Mouse (Mus musculus) brain, adult 2 months (tissue): Measurements from ENCODE around the gene Junb.

Source experiments
- DNase-seq: peaks from one replicate; pipeline ENCODE4 v3.0.0; 2011; ENCODE audit warnings: low read depth, low spot score

The Junb gene

GRCm38 (mm10) chr8:84978248-84978940 is at the start of gene Junb:
TSS of gene Junb (minus strand) at chr8:84978718.
- peak; percentile 98 for DNase-seq

- peak; percentile 33 for DNase-seq
Observed at GRCm38 (mm10) chr8:85027922-85028321, 49.4 kb upstream of the Junb start.

- DNase-seq: no peak
Observed at GRCm38 (mm10) chr8:85027516-85027855, 49.0 kb upstream of the Junb start.

DNA sequence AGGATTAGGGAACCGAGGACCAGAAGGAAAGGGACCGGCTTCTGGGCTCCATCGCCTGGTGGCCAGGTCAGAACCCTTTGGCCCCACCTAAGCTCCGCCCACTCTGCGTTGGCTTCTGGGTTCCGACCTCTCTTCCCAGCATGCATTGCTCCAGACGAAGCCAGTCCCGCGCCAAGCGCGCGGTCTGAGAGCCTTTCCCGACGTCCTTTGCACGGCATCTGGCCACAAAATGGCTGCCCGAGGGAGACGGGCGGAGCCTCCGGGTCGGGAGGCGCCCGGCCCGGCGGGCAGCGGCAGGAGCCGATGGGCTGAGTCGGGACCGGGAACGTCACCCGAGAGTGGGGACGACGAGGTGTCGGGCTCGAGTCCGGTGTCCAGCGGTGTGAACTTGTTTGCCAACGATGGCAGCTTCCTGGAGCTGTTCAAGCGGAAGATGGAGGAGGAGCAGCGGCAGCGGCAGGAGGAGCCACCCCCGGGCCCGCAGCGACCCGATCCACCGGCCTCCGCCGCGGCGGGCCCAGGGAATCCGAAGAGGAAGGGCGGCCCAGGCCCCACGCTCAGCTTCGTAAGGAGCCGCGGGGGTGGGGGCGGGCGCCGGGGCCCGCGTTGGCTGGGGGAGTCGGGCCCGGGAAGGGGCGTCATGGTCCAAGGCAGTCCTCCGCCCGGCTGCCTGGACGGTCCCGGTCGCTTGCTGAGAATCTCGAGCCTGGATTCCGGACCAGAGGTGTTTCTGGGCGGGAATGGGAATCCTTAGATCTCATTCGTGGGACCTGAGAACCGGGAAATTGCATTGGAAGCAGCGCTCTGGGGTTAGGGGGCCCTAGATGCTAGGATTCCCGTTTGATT is 48.4 kb upstream of the Junb start, which contains the start of gene Trir:
TSS of gene Trir (plus strand) at position 154 of the 846 bp plus-strand sequence.
- DNase-seq: peak; percentile 99

GRCm38 (mm10) chr8:85025098-85025932 is 46.8 kb upstream of the Junb start, which contains the start of gene Asna1:
TSS of gene Asna1 (minus strand) at chr8:85025281.
- peak; percentile 97 for DNase-seq

- no peak for DNase-seq
Observed at GRCm38 (mm10) chr8:85023846-85024245, 45.3 kb upstream of the Junb start.

GRCm38 (mm10) chr8:85021514-85022055 is 43.1 kb upstream of the Junb start:
- no peak for DNase-seq

DNA sequence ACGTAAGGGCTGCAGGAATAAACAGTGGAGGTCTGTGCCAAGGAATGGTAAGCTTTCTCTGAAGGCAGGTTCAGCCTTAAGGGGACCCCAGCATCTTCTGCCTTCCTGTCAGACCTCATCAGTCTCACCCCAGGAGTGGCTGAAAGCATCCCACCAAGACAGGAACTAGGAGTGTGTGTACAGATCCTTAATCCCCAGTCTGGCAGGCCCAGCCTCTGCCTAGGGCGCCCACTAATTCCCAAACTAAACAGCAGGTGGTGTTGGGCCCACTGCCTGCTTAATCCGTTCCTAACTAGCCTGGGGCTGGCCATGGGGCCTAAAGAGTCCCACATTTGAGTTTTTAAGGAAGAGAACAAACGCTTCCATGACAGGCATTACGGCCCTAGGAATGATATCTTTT is 38.7 kb upstream of the Junb start:
- DNase-seq: no peak

DNA sequence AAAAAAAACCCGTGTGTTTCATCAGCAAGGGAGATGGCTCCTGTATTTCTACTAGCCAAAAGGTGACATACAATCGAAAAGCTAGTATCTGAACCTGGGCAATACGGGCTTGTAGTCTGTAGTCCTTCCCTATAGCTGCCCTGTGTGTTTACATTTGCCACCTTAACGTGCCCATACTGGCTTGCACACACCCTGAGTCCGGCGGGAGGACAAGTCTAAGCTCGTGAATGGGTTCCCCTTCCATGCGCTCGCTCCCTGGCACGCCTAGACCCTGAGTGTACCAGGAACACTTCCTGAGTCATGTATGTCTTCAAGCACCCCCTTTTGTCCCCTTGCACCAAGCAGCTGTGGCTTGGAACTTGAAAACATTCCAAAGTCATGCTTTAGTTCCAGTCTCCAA is 38.2 kb upstream of the Junb start:
- DNase-seq: no peak

DNA sequence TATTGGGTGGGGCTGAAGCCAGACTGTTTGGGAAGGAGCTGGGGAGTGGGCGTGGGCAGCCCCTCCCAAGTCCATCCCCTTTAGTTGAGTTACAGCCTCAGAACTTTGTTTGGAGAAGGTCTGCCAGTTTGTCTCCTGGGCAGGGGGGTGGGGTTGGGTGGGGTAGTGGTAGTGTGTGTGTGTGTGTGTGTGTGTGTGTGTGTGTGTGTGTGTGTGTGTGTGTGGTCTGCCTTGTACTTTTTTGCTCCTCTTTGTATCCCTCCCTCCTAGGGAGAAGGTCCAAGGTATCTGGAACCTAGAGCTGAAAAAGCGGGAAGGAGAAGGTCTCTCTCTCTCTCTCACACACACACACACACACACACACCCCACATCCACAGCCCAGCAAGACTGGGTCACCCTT is 35.9 kb upstream of the Junb start, which contains the start of gene Best2:
TSS of gene Best2 (minus strand) at position 101 of the 400 bp plus-strand sequence.
- DNase-seq: no peak

DNA sequence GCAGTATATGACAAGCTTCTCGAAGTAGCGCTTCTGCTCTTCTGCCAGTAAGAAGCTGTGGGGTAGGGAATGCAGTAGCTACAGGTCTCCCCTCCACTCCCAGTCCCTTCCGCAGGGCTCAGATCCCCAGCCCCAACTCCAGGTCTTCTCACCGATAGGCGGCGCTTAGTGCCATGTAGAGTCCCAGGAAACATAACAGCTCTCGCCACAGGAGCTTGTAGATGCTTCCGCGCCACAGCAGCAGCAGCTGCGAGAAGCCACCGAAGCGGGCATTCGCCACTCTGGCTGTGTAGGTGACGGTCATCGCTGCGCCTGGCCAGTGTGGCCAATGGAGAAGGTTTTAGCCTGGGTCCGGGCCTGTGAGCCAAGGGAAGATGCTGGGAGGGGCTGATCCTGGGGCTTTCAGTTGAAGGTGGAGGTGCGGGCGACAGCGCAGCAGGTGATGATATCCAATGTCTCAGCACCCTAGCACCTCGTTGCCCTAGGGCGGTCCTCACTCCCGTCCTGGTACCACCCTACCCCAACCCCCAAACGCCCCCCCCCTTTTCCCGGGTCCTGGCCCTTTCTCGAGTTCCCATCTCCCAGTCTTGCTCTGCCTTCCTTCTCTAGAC is 34.8 kb upstream of the Junb start:
- DNase-seq: peak; percentile 92

DNA sequence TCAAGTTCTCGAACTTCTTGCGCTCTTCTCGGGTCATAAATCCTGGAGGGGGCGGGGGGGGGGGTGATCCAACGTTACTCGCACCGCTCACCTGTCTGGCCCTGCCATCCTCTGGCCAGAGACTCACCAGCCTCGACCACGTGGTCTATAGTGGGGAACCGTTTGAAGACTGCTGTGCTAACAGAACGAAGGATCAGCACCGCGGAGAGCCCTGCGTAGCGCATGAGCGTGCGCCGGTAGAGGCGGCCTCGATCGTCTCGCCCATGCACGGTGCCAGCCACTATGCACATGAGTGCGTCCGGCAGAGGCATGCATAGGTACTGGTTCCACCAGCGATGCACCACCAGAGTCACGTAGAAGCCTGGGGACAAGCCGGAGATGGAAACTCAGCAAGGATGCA is 32.7 kb upstream of the Junb start:
- DNase-seq: no peak

- DNase-seq: no peak
Observed at GRCm38 (mm10) chr8:85007686-85008085, 29.2 kb upstream of the Junb start.

- peak; percentile 98 for DNase-seq
Observed at GRCm38 (mm10) chr8:84997649-84998295, 19.3 kb upstream of the Junb start.

- no peak for DNase-seq
Observed at GRCm38 (mm10) chr8:84996978-84997377, 18.5 kb upstream of the Junb start.

DNA sequence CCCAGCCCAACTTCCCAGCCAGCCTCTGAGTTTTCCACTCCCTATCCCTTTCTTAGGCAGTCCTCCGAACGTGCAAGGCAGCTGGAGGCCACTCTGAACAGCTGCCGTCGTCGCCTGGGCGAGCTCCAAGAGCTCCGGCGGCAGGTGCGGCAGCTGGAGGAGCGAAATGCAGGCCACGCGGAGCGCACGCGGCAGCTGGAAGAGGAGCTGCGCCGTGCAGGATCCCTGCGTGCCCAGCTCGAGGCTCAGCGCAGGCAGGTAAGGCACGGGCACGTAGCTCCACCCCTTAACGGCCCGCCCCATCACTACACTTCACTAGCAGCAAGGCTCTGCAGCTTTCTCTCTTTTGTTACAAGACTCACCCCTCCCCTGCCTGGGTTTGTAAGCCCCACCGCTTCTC is 17.2 kb upstream of the Junb start:
- no peak for DNase-seq

- no peak for DNase-seq
Observed at GRCm38 (mm10) chr8:84994375-84994774, 15.9 kb upstream of the Junb start.

DNA sequence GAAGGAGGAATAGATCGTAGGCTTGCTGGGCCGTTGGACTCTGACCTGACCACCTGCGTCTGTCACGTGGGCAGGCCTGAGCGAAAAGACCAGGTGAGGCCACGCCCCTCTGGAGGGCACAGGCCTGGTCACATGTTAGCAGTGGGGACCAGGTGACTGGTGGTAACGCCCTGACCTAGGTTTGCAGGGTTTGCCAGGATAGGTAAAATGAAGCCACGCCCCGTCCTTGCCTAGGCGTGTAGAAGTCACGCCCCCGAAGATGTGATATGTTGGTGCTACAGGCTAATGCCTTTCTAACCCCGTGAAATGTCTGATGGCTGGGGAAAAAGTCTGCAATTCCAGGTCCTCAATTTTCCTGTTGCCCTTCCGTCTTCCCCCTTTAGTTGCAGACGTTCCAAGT is 12.3 kb upstream of the Junb start:
- DNase-seq: peak; percentile 65

GRCm38 (mm10) chr8:84990349-84990748 is 11.8 kb upstream of the Junb start, which contains the start of gene Hook2:
TSS of gene Hook2 (plus strand) at chr8:84990603.
- peak; percentile 99 for DNase-seq

GRCm38 (mm10) chr8:84989810-84990209 is 11.3 kb upstream of the Junb start:
- DNase-seq: peak; percentile 93

- DNase-seq: no peak
Observed at GRCm38 (mm10) chr8:84989311-84989731, 10.8 kb upstream of the Junb start.
